Mouse (Mus musculus): ENCODE measurements around the gene Gab1.

Gab1 gene

DNA sequence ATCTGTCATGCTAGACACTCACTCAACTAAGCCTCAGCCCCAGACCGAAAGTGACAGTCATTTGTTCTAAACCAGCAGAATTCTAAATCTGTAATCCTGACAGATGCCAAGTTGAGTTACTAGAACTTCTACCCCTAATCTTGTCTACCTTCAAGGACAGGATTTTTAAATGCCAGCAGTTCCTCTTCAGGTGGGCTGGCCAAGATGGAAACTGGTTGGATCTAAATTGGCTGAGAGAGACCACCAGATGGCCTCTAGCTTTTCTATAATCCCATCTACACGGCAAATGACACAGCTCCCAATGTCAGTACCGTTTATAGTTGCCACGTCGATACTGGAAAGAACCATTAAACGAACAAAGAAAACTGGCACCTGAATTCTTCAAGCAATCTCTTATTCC, 8.9 kb downstream of the Gab1 start:
- DNase-seq, result no peak

DNA sequence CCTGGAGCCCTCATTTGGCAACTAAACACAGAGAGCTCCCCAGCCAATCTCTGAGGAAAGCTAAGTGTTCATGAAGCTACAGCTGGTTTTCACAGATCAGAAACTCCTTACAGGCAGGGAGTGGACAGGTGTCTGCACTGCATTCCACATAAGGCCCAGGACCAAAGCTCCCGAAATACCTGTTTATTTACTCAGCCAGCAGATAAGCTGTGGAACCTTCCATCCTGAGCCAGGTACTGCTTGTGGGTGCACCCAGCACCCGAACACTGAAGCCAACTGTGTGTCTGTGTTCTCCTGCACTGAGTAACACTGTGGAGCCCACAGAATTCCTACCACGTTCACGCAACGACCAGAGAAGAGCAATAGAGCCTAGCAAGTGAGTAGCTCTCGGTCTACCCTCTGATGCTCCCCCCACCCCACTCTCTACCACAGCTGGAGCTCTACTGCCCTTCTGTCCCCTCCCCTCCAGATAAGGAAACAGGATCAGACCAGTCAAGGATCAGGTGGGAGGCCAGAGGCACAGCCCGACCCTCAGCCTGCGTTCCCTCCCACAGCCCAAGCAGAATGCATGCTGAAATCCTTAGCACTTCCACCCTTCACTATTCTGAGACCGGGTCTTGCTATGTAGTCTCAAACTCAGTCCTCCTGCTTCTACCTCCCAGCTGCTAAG, 9.6 kb downstream of the Gab1 start:
- no peak for DNase-seq

GRCm38 (mm10) chr8:80869881-80870328, 10.4 kb downstream of the Gab1 start:
- DNase-seq, result no peak

GRCm38 (mm10) chr8:80868801-80869323, 11.5 kb downstream of the Gab1 start:
- DNase-seq, result no peak

DNA sequence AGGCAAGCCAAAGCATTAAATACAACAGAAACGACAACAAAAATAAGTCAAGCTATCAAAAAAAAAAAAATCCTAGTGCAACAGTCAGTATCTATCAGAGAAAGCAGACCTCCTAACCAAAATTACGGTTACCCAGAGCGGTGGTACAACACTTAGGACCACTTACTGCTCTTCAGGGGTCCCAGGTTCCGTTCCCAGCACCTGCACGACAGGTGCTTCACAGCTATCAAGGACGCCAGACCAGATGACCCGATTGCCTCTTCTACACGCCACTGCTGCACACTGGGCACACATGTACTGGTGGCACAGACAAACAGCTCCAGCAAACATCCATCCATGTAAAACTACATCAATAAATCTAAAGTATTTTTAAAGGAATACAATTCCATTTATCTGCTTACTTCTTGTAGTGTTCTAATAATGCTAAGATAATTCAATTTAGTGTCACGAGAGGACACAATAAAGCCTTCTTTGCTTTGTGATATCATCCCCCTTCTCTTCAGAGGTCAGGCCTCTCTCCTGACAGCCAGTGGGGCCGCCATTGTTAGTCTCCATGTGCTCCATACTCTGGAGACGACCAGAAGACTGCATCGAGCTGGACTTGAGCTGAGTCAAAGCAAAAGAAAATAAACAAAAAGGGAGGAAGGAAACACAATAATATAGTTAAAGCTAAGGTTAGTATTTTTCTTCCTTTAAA, 12.2 kb downstream of the Gab1 start:
- no peak for DNase-seq

- no peak for DNase-seq
These were observed 12.7 kb downstream of the Gab1 start for GRCm38 (mm10) chr8:80867598-80867997.

- DNase-seq, result no peak
These were observed 15.0 kb downstream of the Gab1 start for GRCm38 (mm10) chr8:80865181-80865784.

- DNase-seq, result no peak
These were observed 16.9 kb downstream of the Gab1 start for GRCm38 (mm10) chr8:80863393-80863792.

- DNase-seq, result no peak
These were observed 21.0 kb downstream of the Gab1 start for GRCm38 (mm10) chr8:80859180-80859775.

- no peak for DNase-seq
These were observed 22.4 kb downstream of the Gab1 start for GRCm38 (mm10) chr8:80857851-80858367.

- no peak for DNase-seq
These were observed 23.2 kb downstream of the Gab1 start for GRCm38 (mm10) chr8:80857128-80857527.

- no peak for DNase-seq
These were observed 23.7 kb downstream of the Gab1 start for GRCm38 (mm10) chr8:80856606-80857005.

DNA sequence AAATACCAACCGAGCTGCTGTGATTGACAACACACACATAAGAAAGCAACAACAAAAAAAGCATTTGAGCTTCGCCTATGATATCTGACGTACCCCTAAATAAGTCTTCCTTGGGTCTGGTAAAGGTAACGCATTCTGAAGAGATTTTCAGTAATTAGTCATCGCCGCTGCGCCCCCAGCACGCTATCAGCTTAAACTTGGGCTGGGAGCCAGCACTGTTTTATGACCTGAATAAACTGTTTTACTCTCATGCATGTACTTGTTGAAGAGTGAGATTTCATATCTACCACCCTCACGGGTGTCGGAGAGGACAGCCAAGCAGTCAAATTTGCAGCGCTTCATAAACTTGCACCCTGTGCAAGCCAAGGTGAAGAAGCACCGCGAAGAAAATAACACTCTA, 26.7 kb downstream of the Gab1 start:
- no peak for DNase-seq

- DNase-seq, result no peak
These were observed 27.1 kb downstream of the Gab1 start for GRCm38 (mm10) chr8:80853208-80853607.

DNA sequence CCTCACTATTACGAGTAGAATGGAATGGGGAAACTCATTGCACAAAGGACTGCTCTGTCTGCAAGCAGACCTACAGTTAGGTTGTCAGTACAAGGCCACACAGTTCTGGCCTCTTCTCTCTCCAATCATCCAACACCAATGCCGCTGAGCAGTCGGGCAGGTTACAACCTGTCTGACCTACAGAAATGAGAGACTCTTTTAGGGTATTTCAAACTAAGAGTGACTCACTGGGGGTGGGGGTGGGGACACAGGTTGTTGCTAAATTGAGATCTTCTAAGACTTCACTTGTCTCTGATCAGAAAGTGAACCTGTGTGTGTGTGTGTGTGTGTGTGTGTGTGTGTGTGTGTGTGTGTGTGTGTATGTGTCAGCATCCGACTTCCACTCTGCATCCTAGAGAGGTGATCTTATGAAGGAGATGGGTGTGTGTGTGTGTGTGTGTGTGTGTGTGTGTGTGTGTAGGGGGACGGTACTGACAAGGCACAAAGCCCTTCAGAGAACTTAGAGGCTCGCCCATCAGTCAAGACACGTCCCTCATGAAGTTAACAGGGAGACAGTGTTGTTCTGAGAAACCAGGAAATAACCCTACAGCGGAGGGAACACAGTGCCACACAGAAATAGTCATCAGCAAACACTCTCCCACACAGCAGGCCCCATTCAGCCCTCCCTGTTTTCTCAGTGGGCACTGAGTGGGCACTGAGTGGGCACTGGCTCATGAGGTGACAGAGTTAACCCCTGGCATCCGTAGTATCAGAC, 27.7 kb downstream of the Gab1 start:
- DNase-seq, result no peak

GRCm38 (mm10) chr8:80851648-80852047, 28.7 kb downstream of the Gab1 start:
- no peak for DNase-seq

DNA sequence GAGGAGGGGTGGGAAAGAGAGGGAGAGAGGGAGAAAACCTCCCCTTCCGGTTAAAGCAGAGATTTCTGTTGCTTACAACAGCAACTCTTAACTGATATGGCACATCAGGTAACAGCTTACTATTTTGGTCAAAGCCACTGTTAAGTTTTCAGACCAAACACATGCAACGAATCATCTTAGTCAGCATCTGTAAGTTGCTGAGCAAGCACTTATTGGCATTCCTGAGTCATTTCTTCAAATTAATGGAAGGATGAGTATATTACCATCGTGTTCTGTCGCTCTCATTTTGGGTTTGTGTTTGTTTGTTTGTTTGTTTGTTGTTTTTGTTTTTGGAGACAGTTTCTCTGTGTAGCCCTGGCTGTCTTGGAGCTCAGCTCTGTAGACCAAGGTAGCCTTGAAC, 30.3 kb downstream of the Gab1 start:
- no peak for DNase-seq

DNA sequence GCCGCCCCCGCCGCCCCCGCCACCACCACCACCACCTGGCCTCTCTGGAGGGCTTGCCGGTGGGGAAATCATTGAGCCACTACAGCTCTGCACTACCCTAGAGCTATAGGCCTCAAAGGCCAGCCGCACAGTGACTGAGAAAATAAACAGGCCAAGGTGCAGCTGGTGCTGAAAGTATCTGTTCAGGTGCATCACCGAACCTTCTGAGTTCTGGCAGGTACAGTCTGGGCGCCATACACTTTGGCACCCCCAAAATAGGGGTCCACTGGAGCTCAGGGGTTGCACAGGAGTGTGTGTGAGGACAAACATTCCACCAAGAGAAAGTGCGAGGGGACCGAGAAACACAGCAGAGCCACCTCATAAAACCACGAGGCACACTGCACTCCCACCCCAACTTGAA, 31.7 kb downstream of the Gab1 start:
- no peak for DNase-seq

DNA sequence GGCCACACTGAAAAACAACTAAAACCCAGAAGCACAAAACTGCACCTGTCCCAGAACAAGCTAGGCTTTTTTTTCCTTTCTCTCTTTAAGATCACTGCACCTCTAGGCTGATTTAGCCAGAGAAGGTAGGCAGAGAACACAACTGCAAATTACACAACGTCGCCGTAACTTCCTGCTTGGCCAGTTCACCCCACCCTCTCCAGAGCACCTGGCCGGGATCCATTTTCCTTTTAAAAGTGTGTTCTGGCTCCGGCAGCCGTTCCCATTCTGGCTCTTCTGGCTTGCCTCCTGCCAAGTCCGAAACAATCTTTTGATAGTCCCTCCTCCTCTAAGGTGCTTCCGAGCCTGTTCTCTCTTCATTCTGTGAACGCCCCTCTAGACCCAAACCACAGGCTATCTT, 32.4 kb downstream of the Gab1 start:
- no peak for DNase-seq

DNA sequence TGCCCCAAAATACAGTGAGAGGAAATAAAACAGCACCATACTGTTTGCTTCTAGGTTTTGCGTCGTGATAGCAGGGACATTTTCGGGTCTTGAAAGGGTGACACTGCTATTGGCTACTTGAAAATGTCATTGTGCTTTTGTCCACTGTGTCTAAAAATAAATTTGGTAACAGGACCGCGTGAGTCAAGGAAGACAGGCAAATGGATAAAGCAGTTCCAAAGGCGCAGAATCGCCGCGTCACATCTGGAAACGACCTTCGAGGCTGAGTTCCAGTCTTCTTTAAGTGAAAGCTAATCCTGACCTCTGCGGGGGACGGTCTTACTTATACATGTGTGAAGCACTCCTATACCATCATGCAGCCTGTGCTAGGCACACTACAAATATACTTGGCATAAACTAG, 35.0 kb downstream of the Gab1 start:
- DNase-seq, result no peak

GRCm38 (mm10) chr8:80843744-80844434, 36.4 kb downstream of the Gab1 start:
- no peak for DNase-seq

- no peak for DNase-seq
These were observed 37.8 kb downstream of the Gab1 start for GRCm38 (mm10) chr8:80842514-80842913.
